Mouse (Mus musculus): Measurements from ENCODE around the gene Fbxl5. TPM values are rescaled to one million over a fixed set of nuclear protein-coding genes. Genes with fewer than 3 reads are reported as not detected.

Fbxl5 gene
- polyA plus RNA-seq (2015; fragmentation: Nextera tagmentation; extraction: Ambion mirVana): 56.5 and 60.8 TPM in 2 replicates

- Histone ChIP-seq H3K4me1 (replicated peaks) (no peaks in the 10 kb centered on the region), H3K4me2 (replicated peaks) (no peak within 1 kb of the TSS), H3K27ac (no peak within 1 kb of the TSS), H3K9me3 (no peaks in the 10 kb centered on the region), H3K4me3 (replicated peaks) (no peak within 1 kb of the TSS), H3K9ac (no peak within 1 kb of the TSS), H3K27me3 (replicated peaks) (no peaks in the 10 kb centered on the region), H3K36me3 (no peaks in the 10 kb centered on the region)
- 87% methylated on average over 19 of the region's 19 CpGs for WGBS
- no peak for ATAC-seq
These were observed at the start of gene Fbxl5 for GRCm38 (mm10) chr5:43821538-43821937. Fbxl5 (minus strand) TSS chr5:43821638.

GRCm38 (mm10) chr5:43868711-43869600, 47.5 kb upstream of the Fbxl5 start:
- Histone ChIP-seq H3K4me2 (replicated peaks) (peak overlapping the region; percentile 75), H3K36me3 (no peaks in the 10 kb centered on the region), H3K9me3 (no peaks in the 10 kb centered on the region), H3K4me3 (replicated peaks) (peak overlapping the region; percentile 39), H3K27ac (peak overlapping the region; percentile 25; the same call in 1 of the 2 replicates), H3K4me1 (replicated peaks) (0 out of 2 replicates have a peak, but pooled peaks cover 5% of the 10 kb centered on the region), H3K9ac (peak overlapping the region; percentile 45), H3K27me3 (replicated peaks) (no peaks in the 10 kb centered on the region)
- peak; percentile 77 for ATAC-seq
- 7% methylated on average over 28 of the region's 28 CpGs for WGBS

- Histone ChIP-seq H3K27ac (peak within 1 kb of the TSS; percentile 25; the same call in 1 of the 2 replicates), H3K27me3 (replicated peaks) (no peaks in the 10 kb centered on the region), H3K36me3 (no peaks in the 10 kb centered on the region), H3K4me2 (replicated peaks) (peak within 1 kb of the TSS; percentile 75), H3K9me3 (no peaks in the 10 kb centered on the region), H3K9ac (peak within 1 kb of the TSS; percentile 45), H3K4me3 (replicated peaks) (peak within 1 kb of the TSS; percentile 39), H3K4me1 (replicated peaks) (0 out of 2 replicates have a peak, but pooled peaks cover 5% of the 10 kb centered on the region)
- no peak for ATAC-seq
These were observed 46.8 kb upstream of the Fbxl5 start, which contains the start of gene Cd38 for GRCm38 (mm10) chr5:43868253-43868652. Cd38 (plus strand) TSS chr5:43868553.

DNA sequence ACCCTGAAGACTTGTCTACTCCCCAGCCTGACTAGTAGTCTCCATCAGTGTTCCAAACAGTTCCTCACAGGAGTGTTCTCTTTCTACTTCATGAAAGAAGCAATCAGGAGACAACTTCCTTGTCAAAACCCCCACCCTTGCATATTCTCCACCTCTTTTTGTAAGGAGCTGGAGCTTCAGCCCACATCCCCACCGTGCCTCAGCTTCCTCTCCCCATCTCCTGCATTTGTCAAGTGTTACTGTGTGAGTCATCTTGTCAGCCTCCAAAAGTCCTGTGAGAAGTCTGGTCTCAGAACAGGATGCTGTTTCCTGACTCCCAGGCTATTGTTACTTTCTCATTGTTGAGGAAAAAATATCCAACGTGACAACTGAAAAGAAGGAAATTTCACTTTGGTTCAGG, 43.9 kb upstream of the Fbxl5 start:
- Histone ChIP-seq H3K4me1 (replicated peaks) (peaks cover 5% of the 10 kb centered on the region; the same call in 1 of the 2 replicates), H3K9ac (no peak overlapping the region), H3K27me3 (replicated peaks) (no peaks in the 10 kb centered on the region), H3K36me3 (no peaks in the 10 kb centered on the region), H3K4me3 (replicated peaks) (no peak overlapping the region), H3K9me3 (no peaks in the 10 kb centered on the region), H3K4me2 (replicated peaks) (no peak overlapping the region), H3K27ac (no peak overlapping the region)
- WGBS: 83% methylated on average over 2 of the region's 2 CpGs
- ATAC-seq: no peak

DNA sequence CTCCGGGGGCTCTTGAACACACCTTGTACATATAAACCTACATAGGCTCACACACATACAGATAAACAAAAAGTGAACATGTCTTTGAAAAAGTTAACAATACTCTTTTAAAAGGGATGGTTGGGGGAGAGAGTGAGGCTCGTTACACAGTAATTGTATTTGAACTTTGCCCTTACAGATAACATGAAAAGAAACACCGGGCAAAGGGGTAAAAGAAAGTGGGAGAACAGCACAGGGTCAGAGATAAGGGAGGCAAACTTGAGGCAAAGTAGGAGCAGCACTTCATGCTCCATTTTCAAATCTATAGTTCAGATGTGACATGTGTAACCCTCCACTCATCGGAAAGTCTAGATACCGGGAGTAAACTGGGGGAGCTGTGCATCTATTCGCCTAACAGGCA, 42.2 kb upstream of the Fbxl5 start:
- no peaks in the 10 kb centered on the region for H3K36me3 ChIP-seq
- H3K27me3 ChIP-seq (replicated peaks): no peaks in the 10 kb centered on the region
- H3K9me3 ChIP-seq: no peaks in the 10 kb centered on the region
- peak overlapping the region; percentile 68 for H3K27ac ChIP-seq
- H3K4me3 ChIP-seq (replicated peaks): no peak overlapping the region
- ATAC-seq: peak; percentile 72
- H3K9ac ChIP-seq: no peak overlapping the region
- H3K4me1 ChIP-seq (replicated peaks): peaks cover 5% of the 10 kb centered on the region
- WGBS: 45% methylated on average over 6 of the region's 6 CpGs
- no peak overlapping the region for H3K4me2 ChIP-seq (replicated peaks)

DNA sequence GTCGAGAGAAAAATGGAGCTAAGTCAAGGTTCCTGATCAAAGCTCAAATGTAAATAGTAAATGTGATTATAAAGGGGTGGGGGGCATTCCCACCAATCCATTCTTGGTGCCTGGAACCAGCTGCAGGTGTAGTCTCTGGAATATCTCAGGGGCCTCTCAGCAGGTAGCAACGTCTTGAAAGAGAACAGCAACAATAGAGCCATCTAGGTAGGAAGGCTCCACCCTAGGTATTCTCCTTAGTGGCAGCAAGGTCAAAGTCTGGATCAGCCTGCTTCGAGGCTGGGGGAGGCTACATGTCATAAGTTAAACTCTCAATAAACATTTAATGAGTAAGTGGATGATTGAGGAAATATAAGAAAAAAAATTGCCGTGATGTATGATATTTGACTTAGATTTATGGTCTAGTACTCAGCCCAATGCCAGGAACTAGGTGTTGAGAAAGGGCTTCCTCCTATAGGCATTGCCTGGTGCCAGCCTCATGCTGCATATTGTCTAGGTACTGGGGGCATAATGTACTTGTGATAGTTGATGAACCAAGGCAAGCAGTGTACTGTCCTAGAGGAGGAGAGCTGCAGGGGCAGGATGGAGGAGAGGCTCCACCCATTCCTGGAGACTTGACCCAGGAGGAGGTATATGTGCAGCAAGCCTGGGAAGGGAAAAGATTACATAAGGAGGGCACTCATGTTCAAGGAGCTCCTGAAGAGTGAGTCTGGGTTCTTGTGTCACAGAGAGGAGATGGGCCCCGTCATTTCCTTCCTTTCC, 39.4 kb upstream of the Fbxl5 start:
- peak overlapping the region; percentile 12; the same call in 1 of the 2 replicates for H3K4me2 ChIP-seq (replicated peaks)
- peak overlapping the region; percentile 61 for H3K27ac ChIP-seq
- no peak overlapping the region for H3K9ac ChIP-seq
- H3K27me3 ChIP-seq (replicated peaks): no peaks in the 10 kb centered on the region
- no peak overlapping the region for H3K4me3 ChIP-seq (replicated peaks)
- no peaks in the 10 kb centered on the region for H3K36me3 ChIP-seq
- H3K4me1 ChIP-seq (replicated peaks): peaks cover 4% of the 10 kb centered on the region
- WGBS: 53% methylated on average over 5 of the region's 5 CpGs
- ATAC-seq: peak; percentile 84
- no peaks in the 10 kb centered on the region for H3K9me3 ChIP-seq

DNA sequence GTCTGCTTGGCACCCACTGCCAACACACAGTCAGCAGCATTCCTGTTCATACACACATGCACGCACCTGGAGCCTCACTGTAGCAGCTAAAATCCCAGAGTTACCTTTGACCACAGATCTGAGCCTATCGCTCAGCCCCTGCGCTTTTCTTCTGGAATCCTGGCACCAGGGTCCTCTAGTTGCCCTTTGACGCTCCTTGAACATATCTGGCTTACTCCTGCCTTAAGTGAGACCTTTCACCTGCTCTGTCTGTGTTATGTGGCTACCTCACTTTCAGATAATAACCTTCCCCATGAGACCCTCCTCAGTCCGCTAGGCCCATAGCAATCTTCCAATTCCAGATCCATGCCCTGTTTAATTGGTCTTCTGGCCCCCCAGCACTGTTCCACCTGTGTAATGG, 38.7 kb upstream of the Fbxl5 start:
- peak; percentile 22 for ATAC-seq
- H3K27ac ChIP-seq: peak overlapping the region; percentile 60; the same call in 1 of the 2 replicates
- no peaks in the 10 kb centered on the region for H3K9me3 ChIP-seq
- no peaks in the 10 kb centered on the region for H3K36me3 ChIP-seq
- no peak overlapping the region for H3K4me2 ChIP-seq (replicated peaks)
- no peak overlapping the region for H3K9ac ChIP-seq
- H3K27me3 ChIP-seq (replicated peaks): no peaks in the 10 kb centered on the region
- peaks cover 4% of the 10 kb centered on the region for H3K4me1 ChIP-seq (replicated peaks)
- H3K4me3 ChIP-seq (replicated peaks): no peak overlapping the region
- WGBS: 79% methylated on average over 5 of the region's 5 CpGs

GRCm38 (mm10) chr5:43859663-43860062, 38.2 kb upstream of the Fbxl5 start:
- Histone ChIP-seq H3K4me2 (replicated peaks) (no peak overlapping the region), H3K27ac (peak overlapping the region; percentile 60; the same call in 1 of the 2 replicates)
- ATAC-seq: no peak

DNA sequence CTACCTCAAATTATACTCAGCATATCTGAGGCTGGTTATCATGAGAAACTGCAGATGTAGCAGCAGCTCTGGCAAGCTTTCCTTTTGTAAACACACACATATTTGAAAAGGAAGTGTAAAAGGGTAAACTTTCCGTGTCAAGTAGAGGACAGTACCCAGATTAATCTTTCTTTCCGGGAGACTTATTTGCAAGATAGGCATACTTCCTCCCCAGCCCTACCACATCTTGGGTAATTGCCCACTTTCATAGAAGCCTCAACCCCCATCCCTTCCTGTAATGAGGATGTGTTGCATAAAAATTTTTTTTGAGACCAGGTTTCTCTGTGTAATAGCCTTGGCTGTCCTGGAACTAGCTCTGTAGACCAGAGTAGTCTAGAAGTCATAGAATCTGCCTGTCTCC, 34.3 kb upstream of the Fbxl5 start:
- H3K9ac ChIP-seq: no peak overlapping the region
- no peaks in the 10 kb centered on the region for H3K27me3 ChIP-seq (replicated peaks)
- ATAC-seq: no peak
- no peaks in the 10 kb centered on the region for H3K36me3 ChIP-seq
- no peak overlapping the region for H3K4me3 ChIP-seq (replicated peaks)
- H3K4me2 ChIP-seq (replicated peaks): no peak overlapping the region
- no peaks in the 10 kb centered on the region for H3K9me3 ChIP-seq
- WGBS: 20% methylated on average over 2 of the region's 2 CpGs
- peaks cover 4% of the 10 kb centered on the region for H3K4me1 ChIP-seq (replicated peaks)
- no peak overlapping the region for H3K27ac ChIP-seq

More at GRCm38 (mm10) chr5:43859663-43860062, 38.2 kb upstream of the Fbxl5 start:
- H3K4me3 ChIP-seq (replicated peaks): no peak overlapping the region
- H3K27me3 ChIP-seq (replicated peaks): no peaks in the 10 kb centered on the region
- 74% methylated on average over 8 of the region's 8 CpGs for WGBS
- H3K36me3 ChIP-seq: no peaks in the 10 kb centered on the region
- peaks cover 4% of the 10 kb centered on the region for H3K4me1 ChIP-seq (replicated peaks)
- no peak overlapping the region for H3K9ac ChIP-seq
- no peaks in the 10 kb centered on the region for H3K9me3 ChIP-seq

DNA sequence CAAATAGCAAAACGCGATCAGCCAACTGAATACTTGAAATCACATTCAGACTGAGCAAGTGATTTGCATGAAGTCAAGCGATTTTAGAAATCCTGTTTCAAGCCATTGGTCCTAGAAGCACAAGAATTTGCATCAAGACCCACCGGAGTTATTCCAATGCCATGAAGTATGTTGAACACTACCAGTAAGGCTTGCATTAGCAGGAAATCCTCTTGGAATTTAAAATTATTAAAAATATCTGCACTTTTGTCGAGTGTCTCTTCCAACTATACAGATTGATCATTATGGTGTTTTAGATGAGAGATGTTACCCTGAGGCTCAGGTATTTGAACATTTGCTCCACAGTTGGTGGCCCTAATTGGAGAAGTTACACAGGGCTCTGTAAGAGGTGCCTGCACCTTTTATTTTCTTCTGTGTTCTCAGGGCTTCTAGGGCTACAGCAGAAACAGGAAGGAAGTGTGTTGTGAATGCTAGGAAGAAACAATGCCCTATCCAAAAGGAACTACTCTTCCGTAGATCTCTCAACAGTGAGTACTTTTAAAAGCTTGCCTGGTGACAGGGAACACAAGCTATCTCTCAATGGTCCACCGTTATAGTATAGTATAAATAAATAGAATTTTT, 32.5 kb upstream of the Fbxl5 start:
- no peak overlapping the region for H3K27ac ChIP-seq
- 80% methylated on average over 7 of the region's 7 CpGs for WGBS
- no peaks in the 10 kb centered on the region for H3K27me3 ChIP-seq (replicated peaks)
- no peaks in the 10 kb centered on the region for H3K9me3 ChIP-seq
- no peak overlapping the region for H3K4me2 ChIP-seq (replicated peaks)
- no peak overlapping the region for H3K4me3 ChIP-seq (replicated peaks)
- no peaks in the 10 kb centered on the region for H3K36me3 ChIP-seq
- no peak for ATAC-seq
- no peak overlapping the region for H3K9ac ChIP-seq
- no peaks in the 10 kb centered on the region for H3K4me1 ChIP-seq (replicated peaks)

- no peak overlapping the region for H3K27ac ChIP-seq
- no peaks in the 10 kb centered on the region for H3K27me3 ChIP-seq (replicated peaks)
- no peaks in the 10 kb centered on the region for H3K9me3 ChIP-seq
- H3K9ac ChIP-seq: no peak overlapping the region
- H3K36me3 ChIP-seq: no peaks in the 10 kb centered on the region
- no peaks in the 10 kb centered on the region for H3K4me1 ChIP-seq (replicated peaks)
- 78% methylated on average over 11 of the region's 11 CpGs for WGBS
- no peak overlapping the region for H3K4me2 ChIP-seq (replicated peaks)
- ATAC-seq: no peak
- no peak overlapping the region for H3K4me3 ChIP-seq (replicated peaks)
These were observed 31.8 kb upstream of the Fbxl5 start for GRCm38 (mm10) chr5:43853096-43853867.

Measured in intestine, embryonic 15.5 days (tissue).